Mouse (Mus musculus): ENCODE data around the gene Cdc27. TPM values are rescaled to one million over a fixed set of nuclear protein-coding genes. Genes with fewer than 3 reads are reported as not detected.

The Cdc27 gene
- total and polyA plus RNA-seq, 3 experiments, result 34.0 to 86.8 (median 71.9) TPM

GRCm38 (mm10) chr11:104525935-104526334, 24.5 kb downstream of the Cdc27 start:
- H3K4me3 ChIP-seq (replicated peaks in 1 of 3; ENCODE audit: low read depth in 2 of 3, low read length in 2 of 3, poor library complexity in 1 of 3), result no peak overlapping the region
- no peak overlapping the region for H3K4me2 ChIP-seq (ENCODE audit: insufficient read depth, low read depth, poor library complexity, severe bottlenecking)
- no peaks in the 10 kb centered on the region for H3K27me3 ChIP-seq (replicated peaks)
- H3K9ac ChIP-seq (ENCODE audit: insufficient read depth, low read depth), result no peak overlapping the region
- H3K36me3 ChIP-seq (replicated peaks in 1 of 2; ENCODE audit: control insufficient read depth in 1 of 2, insufficient read depth in 1 of 2, low read length in 1 of 2), result peaks cover 51 to 99% of the 10 kb centered on the region in 2 experiments
- dilution Hi-C loops (cut with MboI; ENCODE audit: extremely low pct_ligation_motif_present, extremely low pct_unique_long_range_greater_than_20kb, low sequenced_read_pairs), result no loop called here
- no peak for DNase-seq (ENCODE audit: extremely low read depth)
- H3K27ac ChIP-seq (ENCODE audit: insufficient read depth, low read depth), result no peak overlapping the region
- in situ Hi-C loops (cut with MboI; ENCODE audit: low pct_ligation_motif_present, low pct_unique_long_range_greater_than_20kb, low sequenced_read_pairs), result no loop called here
- no peaks in the 10 kb centered on the region for H3K9me3 ChIP-seq (replicated peaks; ENCODE audit: low read length)
- no peaks in the 10 kb centered on the region for H3K4me1 ChIP-seq (ENCODE audit: control insufficient read depth in 1 of 2, insufficient read depth in 2 of 2)
- peaks cover 3% of the 10 kb centered on the region; the same call in 1 of the 2 replicates for H3K79me2 ChIP-seq (replicated peaks; ENCODE audit: control insufficient read depth, extremely low read depth, insufficient read depth, poor library complexity, severe bottlenecking)
- TF ChIP-seq CHD2 (IDR thresholded peaks at IDR 0.05; ENCODE audit: low read length) (no peak), BHLHE40 (IDR thresholded peaks at IDR 0.05; ENCODE audit: low read depth, low read length) (no peak), JUND (conservative IDR thresholded peaks at IDR 0.05; ENCODE audit: low read depth, low read length) (no peak), POLR2AphosphoS2 (IDR thresholded peaks at IDR 0.05; ENCODE audit: low read depth, low read length) (no peak)

DNA sequence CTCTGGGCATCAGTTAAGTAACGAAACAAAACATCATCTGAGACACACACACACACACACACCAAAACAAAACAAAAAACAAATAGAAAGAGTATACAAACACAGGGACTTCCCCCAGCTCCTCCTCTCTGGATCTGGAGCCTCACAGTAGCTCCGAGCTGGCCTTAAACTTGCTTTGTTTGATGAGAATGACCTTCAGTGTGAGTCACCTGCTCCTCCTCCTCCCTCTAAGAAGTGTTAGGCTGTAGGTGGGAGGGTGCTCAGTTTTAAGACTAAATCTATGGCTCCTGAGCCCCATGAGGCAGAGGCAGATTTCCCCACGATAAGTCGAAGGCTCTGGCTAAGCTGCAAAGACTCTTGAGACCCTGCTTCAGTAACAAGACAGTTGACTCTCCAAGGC, 38.0 kb downstream of the Cdc27 start:
- no peak overlapping the region for H3K4me3 ChIP-seq (replicated peaks in 1 of 3; ENCODE audit: low read depth in 2 of 3, low read length in 2 of 3, poor library complexity in 1 of 3)
- no peaks in the 10 kb centered on the region for H3K27me3 ChIP-seq (replicated peaks)
- dilution Hi-C loops (cut with MboI; ENCODE audit: extremely low pct_ligation_motif_present, extremely low pct_unique_long_range_greater_than_20kb, low sequenced_read_pairs), result no loop called here
- H3K79me2 ChIP-seq (replicated peaks; ENCODE audit: control insufficient read depth, extremely low read depth, insufficient read depth, poor library complexity, severe bottlenecking), result no peaks in the 10 kb centered on the region; the same call in 1 of the 2 replicates
- no peak overlapping the region for H3K9ac ChIP-seq (ENCODE audit: insufficient read depth, low read depth)
- DNase-seq (ENCODE audit: extremely low read depth), result no peak
- H3K36me3 ChIP-seq (replicated peaks in 1 of 2; ENCODE audit: control insufficient read depth in 1 of 2, insufficient read depth in 1 of 2, low read length in 1 of 2), result peaks cover 52 to 93% of the 10 kb centered on the region in 2 experiments
- no peaks in the 10 kb centered on the region for H3K4me1 ChIP-seq (ENCODE audit: control insufficient read depth in 1 of 2, insufficient read depth in 2 of 2)
- in situ Hi-C loops (cut with MboI; ENCODE audit: low pct_ligation_motif_present, low pct_unique_long_range_greater_than_20kb, low sequenced_read_pairs), result loop anchor here (10.0 kb wide), 1 partner anchor 72 kb away; no protein-coding TSS in a partner anchor
- no peak overlapping the region for H3K4me2 ChIP-seq (ENCODE audit: insufficient read depth, low read depth, poor library complexity, severe bottlenecking)
- no peak overlapping the region for H3K27ac ChIP-seq (ENCODE audit: insufficient read depth, low read depth)
- H3K9me3 ChIP-seq (replicated peaks; ENCODE audit: low read length), result no peaks in the 10 kb centered on the region
- no peak for TF ChIP-seq PAX5 (IDR thresholded peaks at IDR 0.05; ENCODE audit: low read length)
- TF ChIP-seq ZNF384 (IDR thresholded peaks at IDR 0.05; ENCODE audit: low read depth, low read length), result no peak
- TF ChIP-seq MAZ (IDR thresholded peaks at IDR 0.05; ENCODE audit: low read depth, low read length), result no peak
- TF ChIP-seq MAFK (IDR thresholded peaks at IDR 0.05; ENCODE audit: insufficient replicate concordance, low read length), result no peak
- TF ChIP-seq BHLHE40 (IDR thresholded peaks at IDR 0.05; ENCODE audit: low read depth, low read length), result no peak
- TF ChIP-seq POLR2A (IDR thresholded peaks at IDR 0.05; ENCODE audit: low read depth, low read length), result no peak
- no peak for TF ChIP-seq JUN (IDR thresholded peaks at IDR 0.05; ENCODE audit: insufficient read depth, low read depth, low read length)
- no peak for TF ChIP-seq HCFC1 (IDR thresholded peaks at IDR 0.05; ENCODE audit: low read depth, low read length)
- TF ChIP-seq RCOR1 (conservative IDR thresholded peaks at IDR 0.05; ENCODE audit: low read depth, low read length), result no peak
- no peak for TF ChIP-seq JUND (conservative IDR thresholded peaks at IDR 0.05; ENCODE audit: low read depth, low read length)

GRCm38 (mm10) chr11:104510606-104511005, 39.8 kb downstream of the Cdc27 start:
- Histone ChIP-seq H3K9ac (ENCODE audit: insufficient read depth, low read depth) (no peak overlapping the region), H3K27ac (ENCODE audit: insufficient read depth, low read depth) (no peak overlapping the region), H3K79me2 (replicated peaks; ENCODE audit: control insufficient read depth, extremely low read depth, insufficient read depth, poor library complexity, severe bottlenecking) (no peaks in the 10 kb centered on the region; the same call in 1 of the 2 replicates), H3K4me1 (ENCODE audit: control insufficient read depth in 1 of 2, insufficient read depth in 2 of 2) (0 out of 4 replicates have a peak, but pooled peaks cover 0 to 3% of the 10 kb centered on the region in 2 experiments), H3K4me2 (ENCODE audit: insufficient read depth, low read depth, poor library complexity, severe bottlenecking) (no peak overlapping the region), H3K36me3 (replicated peaks in 1 of 2; ENCODE audit: control insufficient read depth in 1 of 2, insufficient read depth in 1 of 2, low read length in 1 of 2) (peaks cover 53 to 92% of the 10 kb centered on the region in 2 experiments), H3K9me3 (replicated peaks; ENCODE audit: low read length) (no peaks in the 10 kb centered on the region), H3K4me3 (replicated peaks in 1 of 3; ENCODE audit: low read depth in 2 of 3, low read length in 2 of 3, poor library complexity in 1 of 3) (no peak overlapping the region), H3K27me3 (replicated peaks) (no peaks in the 10 kb centered on the region)
- TF ChIP-seq JUND (conservative IDR thresholded peaks at IDR 0.05; ENCODE audit: low read depth, low read length) (no peak), CHD2 (IDR thresholded peaks at IDR 0.05; ENCODE audit: low read length) (no peak), TCF12 (IDR thresholded peaks at IDR 0.05; ENCODE audit: low read depth, low read length) (no peak), TBP (conservative IDR thresholded peaks at IDR 0.05; ENCODE audit: low read depth, low read length) (no peak), CTCF (conservative IDR thresholded peaks at IDR 0.05 in 1 of 2, IDR thresholded peaks at IDR 0.05 in 1 of 2; ENCODE audit: low read depth in 2 of 2, low read length in 2 of 2) (peak; percentile 25 to 75; a peak in 3 of 4 replicates), MAFK (IDR thresholded peaks at IDR 0.05; ENCODE audit: insufficient replicate concordance, low read length) (no peak), ZC3H11A (IDR thresholded peaks at IDR 0.05; ENCODE audit: low read depth, low read length) (no peak), MAX (IDR thresholded peaks at IDR 0.05; ENCODE audit: low read length) (no peak), RCOR1 (conservative IDR thresholded peaks at IDR 0.05; ENCODE audit: low read depth, low read length) (no peak), USF2 (conservative IDR thresholded peaks at IDR 0.05; ENCODE audit: low read depth, low read length) (no peak), SMC3 (IDR thresholded peaks at IDR 0.05; ENCODE audit: low read depth, low read length) (peak; percentile 63), PAX5 (IDR thresholded peaks at IDR 0.05; ENCODE audit: low read length) (no peak), RAD21 (IDR thresholded peaks at IDR 0.05; ENCODE audit: low read depth, low read length) (peak; percentile 57)
- dilution Hi-C loops (cut with MboI; ENCODE audit: extremely low pct_ligation_motif_present, extremely low pct_unique_long_range_greater_than_20kb, low sequenced_read_pairs), result no loop called here
- in situ Hi-C loops (cut with MboI; ENCODE audit: low pct_ligation_motif_present, low pct_unique_long_range_greater_than_20kb, low sequenced_read_pairs), result loop anchor here (10.0 kb wide), 1 partner anchor 74 kb away; no protein-coding TSS in a partner anchor
- peak; percentile 60 for DNase-seq (ENCODE audit: extremely low read depth)

All from CH12.LX (cell line).